Mouse (Mus musculus) stomach, embryonic 15.5 days (tissue): ENCODE measurements around the gene Dus3l. TPM values are rescaled to one million over a fixed set of nuclear protein-coding genes. Genes with fewer than 3 reads are reported as not detected.

Experiments used
- ATAC-seq: fragments of 200-750 bp; cut with Nextera tagmentation; 2 replicates; pipeline ENCODE4 v1.8.0; 2017; ENCODE audit warnings: low read depth, moderate number of reproducible peaks, moderate TSS enrichment; ENCODE audit not compliant: insufficient read depth, low FRiP score
- H3K27ac ChIP-seq: fragments of 300-500 bp; sonication (generic); 2 replicates; pipeline ENCODE4 v1.5.1; 2015; ENCODE audit warnings: mild to moderate bottlenecking, inconsistent platforms
- H3K27me3 ChIP-seq: fragments of 300-500 bp; sonication (generic); replicated peaks from 2 replicates; pipeline ENCODE4 v1.6.1; 2015; ENCODE audit warnings: inconsistent platforms
- H3K36me3 ChIP-seq: fragments of 300-500 bp; sonication (generic); 2 replicates; pipeline ENCODE4 v1.6.1; 2015; ENCODE audit warnings: inconsistent platforms
- H3K4me1 ChIP-seq: fragments of 300-500 bp; sonication (generic); 2 replicates; pipeline ENCODE4 v1.6.1; 2015; ENCODE audit warnings: inconsistent platforms
- H3K4me2 ChIP-seq: fragments of 300-500 bp; sonication (generic); 2 replicates; pipeline ENCODE4 v1.6.1; 2015; ENCODE audit warnings: mild to moderate bottlenecking, inconsistent platforms
- H3K4me3 ChIP-seq: fragments of 300-500 bp; sonication (generic); replicated peaks from 2 replicates; pipeline ENCODE4 v1.5.1; 2015; ENCODE audit warnings: inconsistent platforms
- H3K9ac ChIP-seq: fragments of 300-500 bp; sonication (generic); 2 replicates; pipeline ENCODE4 v1.6.1; 2015; ENCODE audit warnings: inconsistent platforms
- H3K9me3 ChIP-seq: fragments of 300-500 bp; sonication (generic); 2 replicates; pipeline ENCODE4 v1.6.1; 2016; ENCODE audit warnings: inconsistent platforms
- WGBS: fragments of 180-500 bp; shearing (Covaris S2); methylation state at CpG from one replicate; pipeline ENCODE4 v1.1.7; 2015; 5-methylcytosine and 5-hydroxymethylcytosine counted together
- polyA plus RNA-seq: library from polyadenylated mRNA; unstranded; fragments of >200 nt; fragmentation: Nextera tagmentation; extraction: Ambion mirVana; gene quantifications from 2 replicates; pipeline ENCODE4 v1.2.1, GENCODE M21; 2015

Gene Dus3l
- polyA plus RNA-seq, 1 experiment from 2014 or later = 40.1 TPM

DNA sequence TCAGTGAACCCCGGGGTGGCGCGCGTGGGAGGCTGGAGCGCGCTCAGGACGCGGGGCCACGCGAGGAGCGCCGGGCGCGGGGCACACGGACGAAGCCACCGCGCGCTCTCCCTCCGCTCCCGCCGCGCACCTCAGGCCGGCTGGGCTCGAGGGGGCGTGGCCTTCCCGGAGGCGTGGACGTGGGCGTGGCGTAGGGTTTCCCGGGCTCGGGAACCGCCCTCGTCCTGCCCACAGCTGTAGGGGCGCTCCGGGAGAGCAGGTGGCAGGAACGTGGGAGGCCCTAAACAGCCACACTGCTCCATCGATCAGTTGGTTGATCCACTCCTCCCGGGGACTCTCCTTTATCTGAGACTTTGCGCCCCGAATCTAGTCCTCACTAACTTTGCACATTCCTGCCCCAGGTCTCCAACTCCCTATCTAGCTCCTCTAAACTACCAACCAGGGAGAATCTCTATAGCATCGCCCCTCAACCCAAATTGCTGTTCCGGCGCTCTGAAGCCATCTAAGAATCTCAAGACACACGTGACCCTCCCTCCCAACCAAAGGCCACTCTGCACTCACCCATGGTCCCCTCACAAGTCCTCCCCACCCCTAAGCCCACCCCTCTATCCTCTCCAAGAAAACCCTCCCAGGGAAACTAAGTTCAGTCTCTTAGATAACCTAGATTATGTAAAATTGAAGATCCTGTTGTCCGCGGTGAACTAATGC, 7.0 kb upstream of the Dus3l start, which contains the start of gene Nrtn:
Gene Nrtn, minus strand, starts transcription at position 115 of the 708 bp plus-strand sequence.
- Histone ChIP-seq H3K27ac (peak within 1 kb of the TSS; percentile 51; the same call in 1 of the 2 replicates), H3K9me3 (no peaks in the 10 kb centered on the region), H3K4me2 (peak within 1 kb of the TSS; percentile 96), H3K9ac (peak within 1 kb of the TSS; percentile 16), H3K27me3 (peaks cover 36% of the 10 kb centered on the region), H3K4me1 (peaks cover 51% of the 10 kb centered on the region), H3K4me3 (peak within 1 kb of the TSS; percentile 54), H3K36me3 (no peaks in the 10 kb centered on the region)
- 1% methylated on average over 48 of the region's 48 CpGs for WGBS
- ATAC-seq = peak; percentile 65

DNA sequence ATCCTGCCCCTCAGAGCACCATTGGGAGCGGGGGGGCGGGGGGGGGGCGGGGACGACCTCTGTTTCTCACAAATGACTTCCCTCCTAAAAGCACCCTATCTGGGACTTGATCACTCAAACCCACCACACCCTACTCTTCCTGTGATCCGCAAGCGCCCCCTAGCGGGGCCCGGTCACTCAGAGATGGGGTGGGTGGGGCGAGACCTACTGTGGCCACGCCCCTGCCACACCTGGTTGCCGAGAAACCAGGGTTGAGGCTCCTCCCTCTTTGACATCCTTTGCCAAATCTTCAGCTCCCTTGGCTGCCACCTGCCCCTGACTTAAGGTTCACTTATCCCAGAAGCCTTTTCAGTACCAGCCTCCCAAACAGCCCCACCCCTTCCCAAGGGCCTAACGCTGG, 6.4 kb upstream of the Dus3l start:
- peak overlapping the region; percentile 96 for H3K4me2 ChIP-seq
- no peak overlapping the region for H3K4me3 ChIP-seq
- peaks cover 30% of the 10 kb centered on the region for H3K27me3 ChIP-seq
- ATAC-seq = no peak
- no peaks in the 10 kb centered on the region for H3K36me3 ChIP-seq
- H3K27ac ChIP-seq = no peak overlapping the region
- H3K9me3 ChIP-seq = no peaks in the 10 kb centered on the region
- WGBS = 4% methylated on average over 12 of the region's 12 CpGs
- no peak overlapping the region for H3K9ac ChIP-seq
- peaks cover 57% of the 10 kb centered on the region for H3K4me1 ChIP-seq

DNA sequence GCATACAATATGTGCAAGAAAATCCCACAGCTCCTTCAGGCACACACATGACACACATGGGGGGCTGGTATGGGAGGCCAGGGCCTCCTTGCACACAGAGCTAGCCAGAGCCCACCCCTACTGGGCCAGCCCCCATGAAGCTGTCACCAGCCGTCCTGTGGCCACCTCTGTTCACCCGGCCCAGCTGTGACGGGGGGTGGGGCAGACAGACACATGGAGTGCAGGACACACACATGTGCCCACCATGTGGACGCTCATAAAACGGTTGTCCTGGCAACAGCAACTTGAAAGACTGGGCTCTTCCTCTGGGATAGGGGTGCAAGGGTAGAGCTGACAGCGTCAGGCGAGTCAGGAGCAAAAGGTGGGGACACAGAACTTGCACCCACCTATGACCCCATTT, 5.3 kb upstream of the Dus3l start:
- H3K9me3 ChIP-seq = no peaks in the 10 kb centered on the region
- no peak overlapping the region for H3K27ac ChIP-seq
- H3K27me3 ChIP-seq = peaks cover 19% of the 10 kb centered on the region
- H3K4me2 ChIP-seq = no peak overlapping the region
- H3K4me1 ChIP-seq = peaks cover 52% of the 10 kb centered on the region
- no peak overlapping the region for H3K4me3 ChIP-seq
- no peak overlapping the region for H3K9ac ChIP-seq
- H3K36me3 ChIP-seq = no peaks in the 10 kb centered on the region
- whole genome bisulfite sequencing = 52% methylated on average over 7 of the region's 7 CpGs
- ATAC-seq = no peak

DNA sequence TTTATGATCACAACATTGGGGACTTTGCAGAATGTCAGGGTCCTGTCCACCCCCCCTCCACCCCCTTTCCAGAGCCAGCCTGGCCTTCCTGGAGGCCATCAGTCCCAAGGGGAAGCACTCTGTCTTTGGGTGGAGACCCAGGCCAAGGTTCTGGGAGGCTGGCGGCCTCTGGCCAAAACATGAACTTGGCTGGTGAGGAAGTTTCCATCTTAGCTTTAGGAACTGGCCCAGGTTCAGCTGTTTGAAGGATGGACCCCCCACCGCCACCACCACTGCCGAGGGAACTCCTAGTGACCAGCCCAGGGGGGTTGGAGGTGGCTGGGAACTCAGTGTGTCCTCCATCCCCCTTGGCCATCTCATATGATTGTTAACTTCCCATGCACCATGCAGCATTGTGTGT, 3.5 kb upstream of the Dus3l start:
- no peak overlapping the region for H3K9ac ChIP-seq
- no peak for ATAC-seq
- 0 out of 2 replicates have a peak overlapping the region, but pooled peaks have one; percentile 88 for H3K27ac ChIP-seq
- no peak overlapping the region for H3K4me3 ChIP-seq
- WGBS = 65% methylated on average over 3 of the region's 3 CpGs
- no peaks in the 10 kb centered on the region for H3K9me3 ChIP-seq
- 0 out of 2 replicates have a peak, but pooled peaks cover 4% of the 10 kb centered on the region for H3K27me3 ChIP-seq
- H3K4me1 ChIP-seq = peaks cover 48% of the 10 kb centered on the region
- no peak overlapping the region; the same call in 1 of the 2 replicates for H3K4me2 ChIP-seq
- no peaks in the 10 kb centered on the region for H3K36me3 ChIP-seq

DNA sequence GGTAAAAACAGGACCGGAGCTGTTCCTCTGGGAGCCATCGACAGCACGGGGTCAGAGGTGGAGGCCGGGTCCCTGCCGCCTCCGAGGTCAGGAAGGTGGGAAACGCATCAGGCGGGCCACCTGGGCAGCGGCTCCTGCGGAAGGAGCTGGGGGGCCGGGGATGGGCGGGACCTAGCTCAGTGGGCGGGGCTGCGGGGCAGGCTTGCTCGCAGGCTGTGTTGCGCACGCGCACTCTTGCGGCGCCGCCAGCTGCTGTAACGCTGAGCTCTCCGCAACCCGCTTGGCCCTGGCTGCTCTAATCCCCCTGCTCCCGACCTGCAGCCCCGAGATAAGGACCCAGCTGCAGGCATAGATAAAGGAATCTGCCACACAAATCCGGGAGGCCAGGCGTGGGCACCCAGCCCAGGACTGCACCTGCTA, 2.6 kb upstream of the Dus3l start:
- Histone ChIP-seq H3K4me1 (peaks cover 39% of the 10 kb centered on the region), H3K9me3 (no peaks in the 10 kb centered on the region), H3K27ac (peak overlapping the region; percentile 88), H3K27me3 (0 out of 2 replicates have a peak, but pooled peaks cover 4% of the 10 kb centered on the region), H3K4me2 (peak overlapping the region; percentile 90), H3K36me3 (peaks cover 6% of the 10 kb centered on the region), H3K4me3 (peak overlapping the region; percentile 53), H3K9ac (peak overlapping the region; percentile 50)
- under 1% methylated on average over 28 of the region's 28 CpGs for WGBS
- peak; percentile 58 for ATAC-seq

DNA sequence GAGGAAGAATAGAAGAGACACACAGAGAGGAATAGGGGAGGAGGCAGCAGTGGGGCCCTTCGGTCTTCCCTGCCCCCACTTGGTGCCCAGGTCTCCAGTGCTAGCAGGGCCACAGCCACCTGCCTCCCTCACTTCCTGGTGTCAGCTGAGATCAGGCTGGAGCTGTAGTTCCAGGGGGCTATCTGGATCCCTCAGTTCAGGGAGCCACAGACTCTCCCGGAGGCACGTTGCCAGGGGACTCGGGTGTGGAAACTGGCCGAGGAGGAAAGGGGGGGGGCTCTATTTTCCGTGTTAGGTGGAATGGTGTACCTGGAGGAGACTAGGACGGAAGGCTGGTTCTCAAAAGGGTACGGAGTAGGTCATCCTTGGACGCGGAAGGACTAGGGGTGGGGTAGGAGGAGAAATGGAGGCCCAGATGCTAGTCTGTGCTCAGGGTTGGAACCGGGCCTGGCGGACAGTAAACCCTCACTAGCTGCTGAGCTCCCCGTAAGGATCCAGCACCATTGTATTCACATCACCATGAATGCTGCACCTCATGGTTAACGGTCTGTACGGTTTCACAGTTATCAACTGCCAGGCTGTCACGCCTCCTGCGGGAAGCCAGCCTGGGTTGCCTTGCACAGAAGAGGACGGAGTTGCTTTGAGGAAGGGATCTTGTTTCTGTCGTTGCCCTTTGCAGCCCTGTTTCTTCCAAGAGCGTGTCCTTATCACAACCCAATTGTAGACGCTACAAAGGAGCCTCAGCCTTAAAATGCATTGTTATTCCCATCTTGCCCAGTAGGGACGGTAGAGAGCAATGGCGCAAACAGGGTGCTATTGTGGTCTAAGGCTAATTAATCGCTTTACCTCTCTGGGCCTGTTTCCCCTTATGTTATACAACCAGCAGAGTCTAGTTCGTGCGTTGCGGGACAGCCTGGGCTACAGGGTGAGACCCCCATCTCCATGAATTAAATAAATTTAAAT, 1.5 kb upstream of the Dus3l start:
- H3K4me2 ChIP-seq = peak overlapping the region; percentile 90
- H3K9me3 ChIP-seq = no peaks in the 10 kb centered on the region
- H3K9ac ChIP-seq = no peak overlapping the region
- H3K27ac ChIP-seq = peak overlapping the region; percentile 88
- H3K36me3 ChIP-seq = peaks cover 12% of the 10 kb centered on the region
- 0 out of 2 replicates have a peak, but pooled peaks cover 4% of the 10 kb centered on the region for H3K27me3 ChIP-seq
- no peak overlapping the region; the same call in 1 of the 2 replicates for H3K4me3 ChIP-seq
- WGBS = 38% methylated on average over 27 of the region's 27 CpGs
- no peak for ATAC-seq
- H3K4me1 ChIP-seq = peaks cover 31% of the 10 kb centered on the region

DNA sequence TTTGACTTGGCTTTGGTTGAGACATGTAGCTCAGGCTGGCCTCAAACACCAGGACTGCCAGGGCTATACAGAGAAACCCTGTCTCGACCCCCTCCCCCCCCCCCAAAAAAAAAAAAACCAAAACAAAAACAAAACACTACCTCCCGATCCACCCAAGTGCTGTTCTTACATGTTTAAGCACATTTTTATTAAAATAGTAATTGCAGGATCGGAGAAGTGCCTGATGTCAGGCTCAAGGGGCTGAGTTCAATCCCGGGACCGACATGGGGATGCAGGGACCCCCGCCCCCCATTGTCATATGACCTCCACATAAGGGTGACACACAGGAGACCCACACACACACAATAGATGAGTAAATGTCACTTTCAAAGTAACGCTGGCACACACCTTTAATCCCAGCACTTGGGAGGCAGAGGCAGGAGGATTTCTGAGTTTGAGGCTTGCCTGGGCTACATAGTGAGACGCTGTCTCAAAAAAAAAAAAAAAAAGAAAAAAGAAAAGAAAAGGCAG, 761 bp upstream of the Dus3l start:
- Histone ChIP-seq H3K27me3 (no peaks in the 10 kb centered on the region), H3K4me1 (peaks cover 27% of the 10 kb centered on the region), H3K9me3 (no peaks in the 10 kb centered on the region), H3K4me3 (peak overlapping the region; percentile 64), H3K36me3 (peaks cover 20% of the 10 kb centered on the region), H3K27ac (peak overlapping the region; percentile 96), H3K9ac (no peak overlapping the region), H3K4me2 (peak overlapping the region; percentile 68)
- ATAC-seq = no peak
- 74% methylated on average over 8 of the region's 8 CpGs for WGBS

DNA sequence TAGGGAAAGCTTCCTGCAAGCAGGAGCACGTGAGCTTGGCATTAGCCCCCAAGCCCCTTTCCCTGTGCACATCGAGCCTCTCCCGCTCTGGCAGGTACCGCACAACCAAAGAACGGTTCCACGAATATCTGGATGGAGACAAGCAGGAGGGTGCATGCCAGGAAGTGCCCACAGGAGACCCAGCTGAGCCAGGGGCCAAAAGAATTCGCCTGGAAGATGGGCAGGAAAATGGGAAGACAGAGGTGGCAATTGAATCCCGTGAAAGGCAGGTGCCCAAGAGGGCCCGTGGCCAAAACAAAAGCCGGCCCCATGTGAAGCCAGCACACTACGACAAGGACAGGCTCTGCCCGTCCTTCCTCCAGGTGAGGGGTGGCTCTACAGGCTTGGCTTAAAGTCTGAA, 874 bp downstream of the Dus3l start:
- Histone ChIP-seq H3K4me2 (peak overlapping the region; percentile 68), H3K36me3 (peaks cover 35% of the 10 kb centered on the region), H3K9me3 (no peaks in the 10 kb centered on the region), H3K4me3 (peak overlapping the region; percentile 64), H3K4me1 (peaks cover 27% of the 10 kb centered on the region), H3K27me3 (no peaks in the 10 kb centered on the region), H3K9ac (0 out of 2 replicates have a peak overlapping the region, but pooled peaks have one; percentile 16), H3K27ac (peak overlapping the region; percentile 96; the same call in 1 of the 2 replicates)
- ATAC-seq = no peak
- 53% methylated on average over 12 of the region's 12 CpGs for WGBS

DNA sequence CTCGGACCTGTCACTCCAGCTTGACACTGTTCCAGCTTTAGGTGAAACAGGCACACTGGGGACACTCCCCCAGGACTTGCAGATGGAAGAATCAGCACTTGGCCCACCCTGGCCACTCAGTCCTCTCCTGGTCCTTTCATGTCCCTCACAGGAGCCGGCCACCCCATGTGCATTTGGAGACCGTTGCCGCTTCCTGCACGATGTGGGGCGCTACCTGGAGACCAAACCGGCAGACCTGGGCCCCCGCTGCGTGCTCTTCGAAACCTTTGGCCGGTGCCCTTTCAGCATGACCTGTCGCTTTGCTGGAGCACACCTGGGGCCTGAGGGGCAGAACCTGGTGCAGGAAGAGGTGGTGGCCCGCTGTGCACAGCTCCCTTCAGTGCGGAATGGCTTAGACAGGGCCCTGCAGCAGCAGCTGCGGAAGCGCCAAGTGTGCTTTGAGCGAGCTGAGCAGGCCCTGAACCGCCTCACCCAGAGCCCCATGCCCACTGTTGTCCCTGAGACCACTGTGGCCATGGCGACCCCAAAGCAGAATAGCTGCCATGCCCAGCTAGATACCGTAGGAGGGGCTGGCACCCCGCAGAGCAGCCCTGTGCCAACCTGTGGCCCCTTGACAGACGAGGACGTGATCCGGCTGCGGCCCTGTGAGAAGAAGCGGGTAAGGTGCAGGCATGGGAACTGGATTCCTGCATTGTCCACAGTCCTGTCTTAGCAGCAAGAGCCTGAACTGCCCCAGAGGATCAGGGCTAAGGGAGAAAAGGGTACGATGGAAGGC, 2.3 kb downstream of the Dus3l start:
- H3K27ac ChIP-seq = no peak overlapping the region
- H3K9ac ChIP-seq = no peak overlapping the region
- H3K9me3 ChIP-seq = no peaks in the 10 kb centered on the region
- H3K27me3 ChIP-seq = no peaks in the 10 kb centered on the region
- H3K4me3 ChIP-seq = no peak overlapping the region
- peaks cover 20% of the 10 kb centered on the region for H3K4me1 ChIP-seq
- peaks cover 37% of the 10 kb centered on the region for H3K36me3 ChIP-seq
- WGBS = 96% methylated on average over 27 of the region's 27 CpGs
- H3K4me2 ChIP-seq = no peak overlapping the region
- ATAC-seq = no peak

DNA sequence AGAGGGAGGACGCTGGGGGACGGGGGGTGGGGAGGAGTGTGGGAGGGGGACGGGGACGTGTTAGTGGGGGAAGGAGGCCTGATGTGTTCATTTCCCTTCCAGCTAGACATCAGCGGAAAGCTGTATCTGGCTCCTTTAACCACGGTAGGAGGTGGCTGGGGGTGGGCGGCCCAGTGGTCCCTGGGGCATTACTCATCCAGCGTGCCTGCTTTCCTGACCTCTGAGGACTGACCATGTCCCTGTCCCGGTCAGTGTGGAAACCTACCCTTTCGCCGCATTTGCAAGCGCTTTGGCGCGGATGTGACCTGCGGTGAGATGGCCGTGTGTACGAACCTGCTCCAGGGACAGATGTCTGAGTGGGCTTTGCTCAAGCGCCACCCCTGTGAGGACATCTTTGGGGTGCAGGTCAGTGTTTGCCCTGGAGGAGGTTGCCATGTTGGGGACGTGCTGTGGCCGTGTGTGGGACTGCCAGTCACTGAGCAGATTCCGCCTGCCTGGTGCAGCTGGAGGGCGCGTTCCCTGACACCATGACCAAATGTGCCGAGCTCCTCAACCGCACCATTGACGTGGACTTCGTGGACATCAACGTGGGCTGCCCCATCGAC, 3.1 kb downstream of the Dus3l start:
- H3K27ac ChIP-seq = no peak overlapping the region
- no peak overlapping the region for H3K4me2 ChIP-seq
- no peaks in the 10 kb centered on the region for H3K27me3 ChIP-seq
- H3K9me3 ChIP-seq = no peaks in the 10 kb centered on the region
- peaks cover 37% of the 10 kb centered on the region for H3K36me3 ChIP-seq
- no peak overlapping the region for H3K9ac ChIP-seq
- no peak overlapping the region for H3K4me3 ChIP-seq
- peaks cover 14% of the 10 kb centered on the region for H3K4me1 ChIP-seq
- 92% methylated on average over 29 of the region's 29 CpGs for WGBS
- no peak for ATAC-seq

DNA sequence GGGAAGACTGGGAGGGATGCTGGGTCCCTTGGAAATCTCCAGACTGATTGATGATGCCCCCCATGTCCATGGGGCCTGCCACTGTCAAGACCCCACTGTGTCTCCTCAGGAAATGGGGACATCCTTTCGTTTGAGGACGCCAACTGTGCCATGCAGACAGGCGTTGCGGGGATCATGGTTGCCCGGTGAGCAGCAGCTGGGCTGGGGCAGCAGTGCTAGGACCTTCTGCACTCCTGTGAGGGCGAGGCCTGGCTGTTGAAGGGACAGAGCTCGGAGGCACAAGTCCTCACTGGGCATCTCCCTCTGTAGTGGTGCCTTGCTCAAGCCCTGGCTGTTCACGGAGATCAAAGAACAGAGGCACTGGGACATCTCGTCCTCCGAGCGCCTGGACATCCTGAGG, 4.4 kb downstream of the Dus3l start:
- H3K9me3 ChIP-seq = no peaks in the 10 kb centered on the region
- no peak overlapping the region for H3K27ac ChIP-seq
- no peak for ATAC-seq
- H3K27me3 ChIP-seq = no peaks in the 10 kb centered on the region
- no peak overlapping the region for H3K4me2 ChIP-seq
- peaks cover 37% of the 10 kb centered on the region for H3K36me3 ChIP-seq
- H3K9ac ChIP-seq = no peak overlapping the region
- H3K4me3 ChIP-seq = no peak overlapping the region
- H3K4me1 ChIP-seq = peaks cover 8% of the 10 kb centered on the region
- 88% methylated on average over 11 of the region's 11 CpGs for WGBS
